Mouse (Mus musculus): ENCODE measurements at regions not wholly inside any gene's neighbourhood (a gene's known extent, or its start where the extent isn't known, plus 50 kb on each side); places are given as distances from the start of the nearest gene placed in this dataset.

GRCm38 (mm10) chr12:32728425-32728824 lies 90.9 kb upstream of the Nampt start:
- no peak for DNase-seq (ENCODE audit: low read depth, low spot score)

- DNase-seq (ENCODE audit: low read depth, low spot score) = no peak
Measured at GRCm38 (mm10) chr12:32735224-32735623, 84.1 kb upstream of the Nampt start.

GRCm38 (mm10) chr12:32741465-32741864 lies 77.9 kb upstream of the Nampt start:
- no peak for DNase-seq (ENCODE audit: low read depth, low spot score)

GRCm38 (mm10) chr12:32757441-32758119 lies 61.8 kb upstream of the Nampt start:
- peak; percentile 38 for DNase-seq (ENCODE audit: low read depth, low spot score)

- no peak for DNase-seq (ENCODE audit: low read depth, low spot score)
Measured at GRCm38 (mm10) chr12:32758150-32758549, 61.2 kb upstream of the Nampt start.

GRCm38 (mm10) chr12:32760627-32761026 lies 58.7 kb upstream of the Nampt start:
- DNase-seq (ENCODE audit: low read depth, low spot score) = no peak

- DNase-seq (ENCODE audit: low read depth, low spot score) = no peak
Measured at GRCm38 (mm10) chr12:32761055-32761454, 58.3 kb upstream of the Nampt start.

- DNase-seq (ENCODE audit: low read depth, low spot score) = no peak
Measured at GRCm38 (mm10) chr12:32764271-32764670, 55.1 kb upstream of the Nampt start.

- DNase-seq (ENCODE audit: low read depth, low spot score) = no peak
Measured at GRCm38 (mm10) chr12:32764747-32765146, 54.6 kb upstream of the Nampt start.

- peak; percentile 45 for DNase-seq (ENCODE audit: low read depth, low spot score)
Measured at GRCm38 (mm10) chr12:32765861-32766260, 53.5 kb upstream of the Nampt start.

- DNase-seq (ENCODE audit: low read depth, low spot score) = no peak
Measured at GRCm38 (mm10) chr12:32766575-32766974, 52.8 kb upstream of the Nampt start.

- no peak for DNase-seq (ENCODE audit: low read depth, low spot score)
Measured at GRCm38 (mm10) chr12:32767206-32768081, 51.9 kb upstream of the Nampt start.

- peak; percentile 25 for DNase-seq (ENCODE audit: low read depth, low spot score)
Measured at GRCm38 (mm10) chr12:32768082-32768743, 51.1 kb upstream of the Nampt start.

- peak; percentile 11 for DNase-seq (ENCODE audit: low read depth, low spot score)
Measured at GRCm38 (mm10) chr12:32768744-32769535, 50.4 kb upstream of the Nampt start.
